Mouse (Mus musculus): ENCODE data around the gene Fbxo31.

DNA sequence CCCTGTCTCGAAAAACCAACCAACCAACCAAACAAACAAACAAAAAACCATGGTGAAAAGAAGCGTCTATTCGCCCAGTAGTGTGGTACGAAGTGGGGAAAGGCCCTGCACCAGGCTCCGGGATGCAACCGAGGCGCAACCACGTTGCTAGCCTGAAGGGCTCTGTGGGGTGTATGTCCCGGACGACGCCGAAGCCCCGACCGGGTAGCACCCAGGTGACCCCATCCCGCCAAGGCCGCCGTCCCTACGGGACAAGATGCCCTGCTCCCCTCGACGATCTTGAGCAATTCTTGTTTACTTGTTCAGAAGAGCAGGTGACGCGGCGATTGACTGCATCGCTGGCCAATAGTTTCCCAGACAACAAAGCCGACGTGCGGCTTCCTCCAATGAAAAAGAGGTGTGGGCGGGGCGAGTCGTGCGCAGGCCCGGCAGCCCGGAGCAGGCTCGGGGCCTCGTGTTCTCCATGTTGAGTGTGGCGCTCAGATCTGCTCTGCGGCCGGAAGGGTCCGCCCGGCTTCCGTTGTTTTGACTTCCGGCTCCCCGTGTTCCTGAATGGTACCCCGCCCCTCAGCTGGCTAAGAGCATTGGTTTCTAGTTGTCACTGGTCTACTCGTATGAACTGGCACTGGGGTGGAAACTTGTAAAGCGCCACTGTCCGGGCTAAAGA, 6.7 kb upstream of the Fbxo31 start:
- no peak for TF ChIP-seq CTCF (IDR thresholded peaks at IDR 0.05; ENCODE audit: borderline replicate concordance, insufficient read depth, low read depth, low read length)
- peak; percentile 94 for TF ChIP-seq POLR2A (IDR thresholded peaks at IDR 0.05; ENCODE audit: borderline replicate concordance, insufficient read depth, low read length)

Data from cerebellum, adult 2 months (tissue).